Mouse (Mus musculus) spleen, postnatal 14 days (tissue): ENCODE results near the gene Spg21.
A peak's percentile ranks its signal among the peaks of the same experiment; 100 is the strongest.

Experiments used
- DNase-seq, 2 experiments: peaks; one replicate each; pipeline ENCODE4 v3.0.0; 2021 to 2022; ENCODE audit warnings: low spot score in 2 of 2

Spg21 gene

GRCm38 (mm10) chr9:65460732-65461442, at the start of gene Spg21:
TSS of gene Spg21 (plus strand) at chr9:65460947.
- DNase-seq, result peak; percentile 92 to 96

- no peak for DNase-seq
These were observed 49.4 kb upstream of the Spg21 start for GRCm38 (mm10) chr9:65411326-65411725.

- DNase-seq, result no peak
These were observed 43.0 kb upstream of the Spg21 start for GRCm38 (mm10) chr9:65417738-65418137.

GRCm38 (mm10) chr9:65419633-65420032, 41.1 kb upstream of the Spg21 start:
- DNase-seq, result no peak

- DNase-seq, result no peak
These were observed 37.8 kb upstream of the Spg21 start, which contains the start of gene Slc51b for GRCm38 (mm10) chr9:65422760-65423501. TSS of gene Slc51b (minus strand) at chr9:65422955.

- DNase-seq, result no peak
These were observed 36.4 kb upstream of the Spg21 start for GRCm38 (mm10) chr9:65424393-65424792.

- DNase-seq, result no peak
These were observed 33.2 kb upstream of the Spg21 start for GRCm38 (mm10) chr9:65427511-65427910.

GRCm38 (mm10) chr9:65428003-65428402, 32.7 kb upstream of the Spg21 start:
- DNase-seq, result no peak

- DNase-seq, result no peak
These were observed 30.3 kb upstream of the Spg21 start for GRCm38 (mm10) chr9:65430401-65430800.

GRCm38 (mm10) chr9:65430921-65431320, 29.8 kb upstream of the Spg21 start:
- DNase-seq, result no peak

GRCm38 (mm10) chr9:65432236-65432635, 28.5 kb upstream of the Spg21 start:
- peak; percentile 57 to 73 for DNase-seq

GRCm38 (mm10) chr9:65434140-65434539, 26.6 kb upstream of the Spg21 start:
- peak; percentile 40 to 62 for DNase-seq

GRCm38 (mm10) chr9:65435211-65435610, 25.5 kb upstream of the Spg21 start:
- DNase-seq, result no peak

- peak; percentile 89 to 94 for DNase-seq
These were observed 25.0 kb upstream of the Spg21 start, which contains the start of gene Mtfmt for GRCm38 (mm10) chr9:65435671-65436301. TSS of gene Mtfmt (plus strand) at chr9:65435782.

- no peak for DNase-seq
These were observed 16.1 kb upstream of the Spg21 start for GRCm38 (mm10) chr9:65444692-65445091.

- no peak for DNase-seq
These were observed 12.8 kb upstream of the Spg21 start for GRCm38 (mm10) chr9:65447951-65448350.

GRCm38 (mm10) chr9:65458975-65459374, 1.8 kb upstream of the Spg21 start:
- no peak for DNase-seq

- no peak for DNase-seq
These were observed 549 bp upstream of the Spg21 start for GRCm38 (mm10) chr9:65460198-65460597.

- DNase-seq, result no peak
These were observed 1.8 kb downstream of the Spg21 start for GRCm38 (mm10) chr9:65462544-65462943.

GRCm38 (mm10) chr9:65464161-65464560, 3.4 kb downstream of the Spg21 start:
- no peak for DNase-seq

GRCm38 (mm10) chr9:65465241-65465640, 4.5 kb downstream of the Spg21 start:
- no peak for DNase-seq

GRCm38 (mm10) chr9:65467686-65468085, 6.9 kb downstream of the Spg21 start:
- no peak for DNase-seq

GRCm38 (mm10) chr9:65472769-65473168, 12.0 kb downstream of the Spg21 start:
- no peak for DNase-seq
